Mouse (Mus musculus): ENCODE measurements around the gene Hebp1.

GRCm38 (mm10) chr6:135171736-135172135 is 26.1 kb downstream of the Hebp1 start:
- TF ChIP-seq POLR2A (IDR thresholded peaks at IDR 0.05; ENCODE audit: low read depth, low read length) (no peak), CTCF (IDR thresholded peaks at IDR 0.05; ENCODE audit: extremely low read depth, insufficient read length, insufficient replicate concordance, low read depth, low read length) (no peak)
